Mouse (Mus musculus) thymus, postnatal 25 days (tissue): ENCODE results near the gene Mocs1.
"Not testable (repeated sequence)": the region's sequence is repeated elsewhere in the genome, so short reads cannot be mapped to it uniquely, and the experiment has no call there.

Experiments
- DNase-seq: peaks from one replicate; pipeline ENCODE4 v3.0.0; 2022

Mocs1 gene

DNA sequence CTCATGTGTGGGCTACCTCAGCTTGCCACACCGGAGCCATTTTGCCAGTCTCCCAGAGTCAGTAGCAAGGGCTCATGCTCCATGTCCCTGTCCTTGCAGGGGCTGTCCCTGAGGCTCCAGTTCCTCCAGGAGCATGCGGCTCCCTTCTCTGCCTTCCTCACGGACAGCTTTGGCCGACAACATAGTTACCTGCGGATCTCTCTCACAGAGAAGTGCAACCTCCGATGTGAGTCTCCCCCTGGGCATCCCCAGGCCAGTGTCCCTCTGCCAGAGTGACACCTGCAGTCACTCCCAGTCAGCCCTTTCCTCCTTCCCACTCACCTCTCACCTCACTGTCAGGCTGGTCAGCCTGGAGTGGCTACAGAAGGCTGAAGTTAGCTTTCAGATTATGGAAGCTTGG lies 4.9 kb downstream of the Mocs1 start:
- no peak for DNase-seq

- DNase-seq, result no peak
Observed at GRCm38 (mm10) chr17:49434236-49434635, 6.1 kb downstream of the Mocs1 start.

GRCm38 (mm10) chr17:49435081-49435480 lies 6.9 kb downstream of the Mocs1 start:
- no peak for DNase-seq

- DNase-seq, result no peak
Observed at GRCm38 (mm10) chr17:49436631-49437030, 8.5 kb downstream of the Mocs1 start.

DNA sequence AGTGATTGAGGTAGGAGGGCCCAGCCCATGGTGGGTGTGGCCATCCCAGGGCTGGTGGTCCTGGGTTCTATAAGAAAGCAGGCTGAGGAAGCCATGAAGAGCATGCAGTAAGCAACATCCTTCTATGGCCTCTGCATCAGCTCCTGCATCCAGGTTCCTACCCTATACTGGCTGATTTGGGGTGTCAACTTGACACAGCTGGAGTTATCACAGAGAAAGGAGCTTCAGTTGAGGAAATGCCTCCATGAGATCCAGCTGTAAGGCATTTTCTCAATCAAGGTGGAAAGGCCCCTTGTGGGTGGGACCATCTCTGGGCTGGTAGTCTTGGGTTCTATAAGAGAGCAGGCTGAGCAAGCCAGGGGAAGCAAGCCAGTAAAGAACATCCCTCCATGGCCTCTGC lies 9.1 kb downstream of the Mocs1 start:
- not testable (repeated sequence) for DNase-seq

- no peak for DNase-seq
Observed at GRCm38 (mm10) chr17:49438822-49439574, 10.8 kb downstream of the Mocs1 start.

- DNase-seq, result no peak
Observed at GRCm38 (mm10) chr17:49439706-49440105, 11.5 kb downstream of the Mocs1 start.

DNA sequence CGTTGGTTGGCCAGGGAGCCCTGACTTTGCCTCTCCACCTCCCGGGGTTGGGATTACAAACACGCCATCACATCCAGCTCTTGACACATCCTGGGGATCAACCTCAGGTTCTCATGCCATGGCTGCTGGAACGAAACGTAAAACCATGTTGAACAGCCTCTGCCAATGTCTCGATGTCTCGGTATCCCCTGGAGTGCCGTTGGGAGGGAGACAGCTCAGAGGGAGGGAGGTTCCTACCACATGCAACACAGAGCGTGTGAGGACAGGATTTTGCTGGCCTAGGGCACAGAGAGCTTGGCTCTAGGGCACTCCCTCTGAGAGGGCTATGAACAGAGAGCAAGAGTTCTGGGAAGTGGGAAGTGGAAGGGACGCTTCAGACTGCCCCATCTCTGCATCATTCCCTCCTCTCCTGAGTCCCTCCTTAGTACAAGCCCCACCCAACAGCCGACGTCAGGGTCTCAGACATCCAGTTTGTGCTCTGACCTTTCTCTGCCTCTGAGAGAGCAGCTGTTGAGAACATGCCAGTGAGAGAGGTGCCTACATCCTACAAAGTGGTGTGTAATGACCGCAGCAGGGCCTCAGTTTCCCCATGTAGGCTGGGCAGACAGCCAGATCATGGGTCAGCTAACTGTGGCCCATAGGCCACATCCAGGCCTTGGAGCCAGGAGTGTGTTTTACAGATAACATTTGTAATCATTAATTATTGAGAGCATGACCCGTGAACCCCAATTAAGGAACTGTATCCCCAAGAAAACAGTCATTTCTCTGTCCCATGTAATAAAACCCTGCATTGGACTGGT lies 12.4 kb downstream of the Mocs1 start:
- no peak for DNase-seq

- not testable (repeated sequence) for DNase-seq
Observed at GRCm38 (mm10) chr17:49442841-49443240, 14.7 kb downstream of the Mocs1 start.

GRCm38 (mm10) chr17:49448570-49449229 lies 20.5 kb downstream of the Mocs1 start:
- no peak for DNase-seq

DNA sequence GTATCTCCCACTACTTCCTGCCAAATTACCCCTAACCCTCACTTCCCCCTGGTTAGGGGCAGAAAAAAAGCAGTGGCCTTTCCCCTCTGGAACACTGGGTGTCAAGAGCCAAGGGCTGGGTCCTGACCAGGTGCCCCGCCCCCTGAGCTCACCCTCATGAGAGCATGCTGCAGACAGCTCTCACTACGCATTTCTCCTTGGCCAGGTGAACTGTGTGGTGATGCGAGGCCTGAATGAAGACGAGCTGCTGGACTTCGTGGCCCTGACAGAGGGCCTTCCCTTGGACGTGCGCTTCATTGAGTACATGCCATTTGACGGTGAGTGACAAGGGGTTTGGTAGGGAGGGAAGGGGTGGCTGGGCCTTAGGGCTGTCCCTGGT lies 21.1 kb downstream of the Mocs1 start:
- DNase-seq, result no peak

GRCm38 (mm10) chr17:49450922-49451321 lies 22.8 kb downstream of the Mocs1 start:
- no peak for DNase-seq

DNA sequence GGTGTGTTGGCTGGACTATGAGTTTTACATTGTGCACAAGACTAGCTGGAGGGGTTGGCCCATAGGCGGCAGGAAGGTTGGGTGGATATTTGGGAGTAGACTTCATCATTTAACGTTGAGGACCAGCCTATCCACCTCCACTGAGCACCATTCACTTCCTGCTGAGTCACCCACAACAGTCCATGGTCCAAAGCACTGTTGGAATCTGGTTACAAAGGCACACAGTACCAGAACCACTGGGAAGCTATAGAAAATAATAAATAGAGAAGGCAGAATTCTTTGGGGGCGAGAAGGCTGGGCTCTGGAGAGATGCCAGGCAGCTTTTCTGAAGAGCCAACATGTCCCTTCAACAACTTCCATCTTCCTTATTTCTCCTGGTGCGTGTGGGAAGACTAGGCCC lies 28.2 kb downstream of the Mocs1 start:
- no peak for DNase-seq

- DNase-seq, result no peak
Observed at GRCm38 (mm10) chr17:49457833-49458232, 29.7 kb downstream of the Mocs1 start.

DNA sequence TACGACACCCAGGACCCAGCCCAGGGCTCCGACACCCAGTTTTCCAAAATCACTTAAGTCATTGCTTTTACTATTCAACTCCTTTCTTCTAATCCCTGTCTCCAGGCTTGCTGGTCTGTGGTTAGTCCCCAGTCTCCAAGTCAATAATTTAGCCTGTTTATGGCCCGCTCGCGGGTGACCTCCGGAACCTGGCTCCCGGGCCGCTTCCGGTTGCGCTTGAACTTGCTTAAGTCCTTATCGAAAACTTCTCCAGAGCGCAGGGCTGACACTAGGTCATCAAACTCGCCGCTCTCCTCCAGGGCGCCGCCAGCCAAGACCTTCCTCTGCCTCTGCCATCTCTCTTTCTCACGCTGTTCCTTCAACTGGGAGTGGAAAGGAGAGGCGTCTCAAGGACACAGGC lies 30.2 kb downstream of the Mocs1 start:
- DNase-seq, result no peak

DNA sequence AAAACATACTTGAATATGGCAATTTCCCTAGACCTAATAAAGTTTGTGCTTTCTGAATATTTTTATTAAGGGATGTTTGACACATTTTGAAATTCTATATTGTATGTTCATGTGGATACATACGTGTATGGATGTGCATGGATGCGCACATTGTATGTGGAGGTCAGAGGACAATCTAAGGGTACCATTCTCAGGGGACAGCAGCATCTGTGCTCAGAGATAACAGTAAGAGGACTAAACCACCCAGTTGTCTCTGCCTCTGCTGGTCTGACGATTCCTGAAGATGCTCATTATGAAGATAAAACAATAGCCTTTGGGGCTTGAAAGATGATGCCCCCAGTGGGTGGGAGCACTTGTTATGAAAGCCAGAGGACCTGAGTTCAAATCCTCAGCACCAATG lies 36.7 kb downstream of the Mocs1 start:
- no peak for DNase-seq

DNA sequence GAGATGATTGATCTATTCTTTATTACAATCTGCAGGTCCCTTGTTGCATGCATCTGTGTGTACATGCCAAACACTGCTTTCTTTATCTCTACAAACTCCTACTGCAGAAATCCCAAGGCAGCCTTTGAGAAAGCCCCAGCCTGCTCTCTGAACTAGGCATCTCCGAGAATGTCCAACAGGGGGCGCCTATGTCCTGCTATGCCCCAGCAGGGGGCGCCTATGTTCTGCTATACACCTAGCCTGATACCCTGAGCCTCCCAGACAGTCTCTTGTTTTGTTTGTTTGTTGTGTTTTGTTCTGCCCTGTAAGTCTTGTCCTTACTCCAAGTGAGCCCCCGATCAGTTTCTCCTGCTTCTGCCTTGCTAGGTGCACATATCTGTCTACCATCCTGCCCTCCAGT lies 40.1 kb downstream of the Mocs1 start:
- DNase-seq, result peak; percentile 62

DNA sequence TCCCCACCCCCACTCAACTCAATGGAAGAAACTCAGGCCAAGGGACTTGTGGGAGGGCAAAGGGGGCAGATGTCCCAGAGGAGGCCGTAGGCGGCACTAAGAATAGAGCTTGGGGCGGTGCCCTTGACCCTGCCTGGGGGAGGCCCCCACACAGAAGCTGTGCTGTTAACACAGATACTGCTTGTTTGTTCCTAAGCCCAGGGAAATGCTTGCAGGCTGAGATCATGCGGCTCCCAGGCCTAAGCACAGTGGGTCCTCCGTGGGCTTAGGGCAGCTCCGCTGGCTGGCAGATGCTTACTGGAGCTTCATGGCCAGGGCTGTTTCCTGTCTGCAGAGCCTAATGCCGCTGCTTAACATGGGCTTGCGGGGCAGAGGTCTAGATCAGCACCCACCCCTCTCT lies 44.5 kb downstream of the Mocs1 start:
- no peak for DNase-seq

GRCm38 (mm10) chr17:49474051-49474450 lies 45.9 kb downstream of the Mocs1 start:
- DNase-seq, result no peak

DNA sequence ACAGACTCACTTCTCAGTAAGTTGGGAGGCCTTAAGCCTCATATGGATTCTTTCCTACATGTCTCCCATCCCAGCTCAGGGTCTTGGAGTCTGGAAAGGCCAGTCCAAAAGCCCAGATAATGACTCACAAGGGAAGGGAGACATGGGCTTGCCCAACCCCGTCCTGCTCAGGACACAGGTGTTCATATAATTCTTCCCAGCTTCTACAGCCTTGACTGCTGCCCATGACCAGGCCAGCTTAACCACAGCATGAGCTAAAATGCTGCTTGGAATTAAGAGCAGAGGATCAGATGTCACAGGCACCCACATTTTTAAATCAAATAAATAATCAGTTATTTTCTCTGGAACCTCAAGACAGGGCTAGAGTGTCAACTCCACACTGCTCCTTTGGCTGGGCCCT lies 47.0 kb downstream of the Mocs1 start:
- no peak for DNase-seq

DNA sequence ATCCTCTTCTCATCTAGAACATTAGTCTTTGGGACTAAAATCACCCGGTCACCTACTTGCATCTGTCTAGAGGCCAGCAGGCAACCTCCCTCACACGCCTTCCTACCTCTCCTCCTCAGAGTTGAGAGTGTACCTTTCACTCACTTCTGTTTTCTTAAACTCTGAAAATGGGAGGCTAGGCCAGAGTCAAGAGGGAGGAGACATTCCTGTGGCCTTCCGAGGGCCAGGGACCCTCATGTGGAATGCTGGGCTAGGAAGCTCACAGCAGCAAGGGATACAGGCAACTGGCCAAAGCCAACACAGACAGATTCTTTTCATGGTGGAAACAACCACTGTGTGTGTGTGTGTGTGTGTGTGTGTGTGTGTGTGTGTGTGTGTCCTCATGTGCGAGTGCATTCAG lies 49.2 kb downstream of the Mocs1 start:
- DNase-seq, result no peak

- no peak for DNase-seq
Observed at GRCm38 (mm10) chr17:49481876-49482275, 53.7 kb downstream of the Mocs1 start.

- no peak for DNase-seq
Observed at GRCm38 (mm10) chr17:49484435-49484834, 56.3 kb downstream of the Mocs1 start.

GRCm38 (mm10) chr17:49489098-49489497 lies 60.9 kb downstream of the Mocs1 start:
- DNase-seq, result no peak
